Mouse (Mus musculus): Measurements from ENCODE around the gene D10Jhu81e. TPM values are rescaled to one million over a fixed set of nuclear protein-coding genes. Genes with fewer than 3 reads are reported as not detected.
A peak's percentile ranks its signal among the peaks of the same experiment; 100 is the strongest.
"Not testable (repeated sequence)": the region's sequence is repeated elsewhere in the genome, so short reads cannot be mapped to it uniquely, and the experiment has no call there.

D10Jhu81e gene
- polyA plus RNA-seq (2016; fragmentation: Nextera tagmentation; extraction: Ambion mirVana) = 17.1 and 19.4 TPM in 2 replicates

DNA sequence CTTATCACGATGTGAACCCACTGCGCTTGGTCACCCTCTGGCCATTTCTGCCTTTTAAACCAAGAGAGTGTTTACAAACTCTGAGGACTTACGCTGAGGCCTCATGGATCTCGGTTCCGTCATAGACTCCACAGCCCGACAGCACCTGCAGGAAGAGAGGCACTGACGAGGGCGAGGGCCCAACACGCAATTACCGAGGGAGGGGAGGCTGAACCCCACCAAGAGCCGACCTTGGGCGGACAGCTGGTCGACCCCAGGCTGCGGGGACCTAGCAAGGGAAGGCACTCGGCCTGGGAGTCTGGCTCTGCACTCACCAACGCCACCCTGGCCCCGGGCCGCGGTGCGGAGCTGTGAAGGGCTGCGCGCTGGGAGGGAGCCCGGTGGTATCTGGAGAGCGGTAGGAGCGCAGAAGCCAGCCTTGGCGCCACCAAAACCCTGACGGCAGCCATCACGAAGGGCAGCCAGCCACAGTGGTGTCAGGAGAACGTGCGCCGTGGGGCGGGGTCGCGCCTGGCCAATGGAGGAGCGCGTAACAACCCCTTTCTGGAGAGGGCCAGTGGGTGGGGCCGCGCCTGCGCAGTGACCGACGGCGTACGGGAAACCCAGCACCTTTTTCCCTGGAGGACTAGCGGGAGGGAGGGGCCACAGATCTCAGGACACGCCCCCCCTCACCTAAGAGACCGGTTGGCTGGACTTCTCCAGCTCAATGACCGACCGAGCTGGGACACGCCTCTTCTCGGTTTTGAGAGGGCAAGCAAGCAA is at the start of gene D10Jhu81e:
D10Jhu81e (minus strand) TSS at position 502 of the 762 bp plus-strand sequence.
- WGBS (ENCODE audit: insufficient replicate concordance) = 1% methylated on average over 50 of the region's 50 CpGs
- Histone ChIP-seq H3K36me3 (peaks cover 76% of the 10 kb centered on the region), H3K9ac (peak within 1 kb of the TSS; percentile 82), H3K9me3 (replicated peaks) (no peaks in the 10 kb centered on the region), H3K4me2 (peak within 1 kb of the TSS; percentile 95), H3K27me3 (replicated peaks) (no peaks in the 10 kb centered on the region), H3K4me1 (peaks cover 33% of the 10 kb centered on the region), H3K4me3 (peak within 1 kb of the TSS; percentile 82), H3K27ac (peak within 1 kb of the TSS; percentile 78)
- ATAC-seq = peak; percentile 97

DNA sequence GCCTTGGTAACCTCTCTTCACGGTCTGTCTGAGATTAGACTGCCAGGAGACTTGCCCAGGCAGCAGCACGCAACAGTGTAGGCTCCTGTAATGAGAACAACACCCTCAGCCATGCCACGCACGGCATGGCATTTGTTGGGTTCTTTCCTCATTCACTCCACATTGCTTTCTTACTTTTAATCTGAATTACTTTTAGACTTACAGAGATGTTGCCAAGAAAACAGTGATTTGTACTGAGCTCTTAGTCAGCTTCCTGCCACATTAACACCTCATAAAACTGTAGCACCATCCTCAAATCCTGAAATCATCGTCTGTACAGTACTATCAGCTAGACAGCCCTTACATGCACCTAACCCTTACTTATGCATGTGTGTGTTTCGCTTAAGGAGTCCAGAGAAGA is 49.0 kb upstream of the D10Jhu81e start:
- no peak overlapping the region for H3K9ac ChIP-seq
- H3K27me3 ChIP-seq (replicated peaks) = no peaks in the 10 kb centered on the region
- peak overlapping the region; percentile 91 for H3K27ac ChIP-seq
- peaks cover 98% of the 10 kb centered on the region for H3K36me3 ChIP-seq
- ATAC-seq = no peak
- peaks cover 55% of the 10 kb centered on the region for H3K4me1 ChIP-seq
- H3K4me3 ChIP-seq = no peak overlapping the region
- no peaks in the 10 kb centered on the region for H3K9me3 ChIP-seq (replicated peaks)
- H3K4me2 ChIP-seq = no peak overlapping the region
- WGBS (ENCODE audit: insufficient replicate concordance) = 82% methylated on average over 6 of the region's 6 CpGs

DNA sequence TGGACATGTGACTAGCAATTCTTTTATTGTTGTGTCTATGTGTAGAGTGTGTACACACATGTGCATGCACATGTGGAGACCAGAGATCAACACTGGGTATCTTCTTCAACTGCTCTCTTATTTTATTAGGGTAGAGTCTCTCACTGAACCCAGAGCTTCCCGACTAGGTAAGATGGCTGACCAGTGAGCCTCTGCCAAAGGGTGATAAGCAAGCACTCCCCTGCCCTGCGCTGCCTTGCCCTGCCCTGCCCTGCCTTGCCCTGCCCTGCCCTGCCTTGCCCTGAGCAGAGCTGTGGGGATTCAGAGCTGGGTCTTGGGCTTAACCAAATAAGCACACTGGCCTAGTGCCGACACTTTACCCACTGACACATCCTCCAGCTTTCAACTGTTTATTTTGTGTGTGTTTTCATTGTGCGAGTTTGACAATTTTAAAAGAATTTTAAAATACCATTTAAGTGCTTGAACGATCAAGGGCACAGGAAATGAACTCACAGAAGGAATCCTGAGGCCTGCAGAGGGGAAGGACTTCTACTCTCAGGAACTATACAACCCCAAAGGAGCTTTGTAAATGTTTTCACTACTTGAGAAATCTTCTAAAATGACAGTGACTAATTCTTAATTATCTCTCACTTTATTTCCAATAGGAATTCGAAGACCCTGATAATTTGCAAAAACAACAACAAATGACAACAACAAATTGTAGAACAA is 46.9 kb upstream of the D10Jhu81e start:
- no peaks in the 10 kb centered on the region for H3K27me3 ChIP-seq (replicated peaks)
- peaks cover 52% of the 10 kb centered on the region for H3K4me1 ChIP-seq
- H3K9ac ChIP-seq = peak overlapping the region; percentile 36
- no peaks in the 10 kb centered on the region for H3K9me3 ChIP-seq (replicated peaks)
- H3K4me2 ChIP-seq = peak overlapping the region; percentile 55
- WGBS (ENCODE audit: insufficient replicate concordance) = 48% methylated on average over 6 of the region's 6 CpGs
- ATAC-seq = peak; percentile 100
- 0 out of 2 replicates have a peak overlapping the region, but pooled peaks have one; percentile 6 for H3K4me3 ChIP-seq
- H3K27ac ChIP-seq = peak overlapping the region; percentile 91
- H3K36me3 ChIP-seq = peaks cover 100% of the 10 kb centered on the region

DNA sequence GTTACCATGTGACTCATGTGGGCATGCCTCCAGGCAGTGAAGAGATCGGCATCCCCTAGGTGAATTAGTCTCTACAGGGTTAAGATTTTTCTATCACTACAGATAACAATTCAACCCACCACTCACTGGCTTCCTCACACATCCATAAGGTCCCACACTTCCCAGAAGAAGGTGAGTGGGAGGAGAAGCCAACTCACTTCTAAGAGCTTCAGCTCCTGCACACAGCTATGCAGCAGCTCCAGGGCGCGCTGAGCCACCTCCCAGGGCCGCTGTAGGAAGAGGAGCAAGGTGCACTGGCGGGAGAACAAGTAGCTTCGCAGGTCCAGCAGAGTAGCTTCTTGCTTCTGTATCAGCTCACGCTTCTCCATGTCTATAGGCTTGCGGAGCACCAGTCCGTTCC is 44.8 kb upstream of the D10Jhu81e start:
- Histone ChIP-seq H3K27me3 (replicated peaks) (no peaks in the 10 kb centered on the region), H3K4me2 (no peak overlapping the region), H3K9me3 (replicated peaks) (no peaks in the 10 kb centered on the region), H3K9ac (no peak overlapping the region), H3K4me1 (peaks cover 37% of the 10 kb centered on the region), H3K4me3 (no peak overlapping the region), H3K36me3 (peaks cover 100% of the 10 kb centered on the region), H3K27ac (peak overlapping the region; percentile 91; the same call in 1 of the 2 replicates)
- ATAC-seq = no peak
- 90% methylated on average over 9 of the region's 9 CpGs for WGBS (ENCODE audit: insufficient replicate concordance)

DNA sequence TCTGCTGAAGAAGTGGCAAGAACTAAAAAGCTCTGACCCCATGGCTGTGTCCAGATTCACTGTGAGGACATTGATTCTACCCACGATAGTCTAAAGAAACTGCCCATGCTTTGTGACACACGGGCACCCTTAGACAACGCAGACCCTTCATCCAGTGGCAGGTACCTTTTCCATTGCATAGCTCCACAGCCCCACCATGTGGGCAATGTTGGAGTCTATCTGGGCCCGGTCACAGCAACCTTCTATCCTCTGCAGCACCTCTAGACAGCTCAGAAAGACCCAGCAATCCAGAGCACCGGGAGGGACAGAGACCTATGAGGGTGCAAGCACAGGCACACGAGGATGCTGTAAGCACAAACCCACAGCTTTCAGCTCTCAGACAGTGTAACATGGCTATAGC is 41.7 kb upstream of the D10Jhu81e start:
- ATAC-seq = no peak
- Histone ChIP-seq H3K9me3 (replicated peaks) (no peaks in the 10 kb centered on the region), H3K4me1 (peaks cover 15% of the 10 kb centered on the region), H3K36me3 (peaks cover 99% of the 10 kb centered on the region), H3K27ac (no peak overlapping the region), H3K4me3 (no peak overlapping the region), H3K27me3 (replicated peaks) (no peaks in the 10 kb centered on the region), H3K9ac (no peak overlapping the region), H3K4me2 (no peak overlapping the region)
- 76% methylated on average over 6 of the region's 6 CpGs for WGBS (ENCODE audit: insufficient replicate concordance)

DNA sequence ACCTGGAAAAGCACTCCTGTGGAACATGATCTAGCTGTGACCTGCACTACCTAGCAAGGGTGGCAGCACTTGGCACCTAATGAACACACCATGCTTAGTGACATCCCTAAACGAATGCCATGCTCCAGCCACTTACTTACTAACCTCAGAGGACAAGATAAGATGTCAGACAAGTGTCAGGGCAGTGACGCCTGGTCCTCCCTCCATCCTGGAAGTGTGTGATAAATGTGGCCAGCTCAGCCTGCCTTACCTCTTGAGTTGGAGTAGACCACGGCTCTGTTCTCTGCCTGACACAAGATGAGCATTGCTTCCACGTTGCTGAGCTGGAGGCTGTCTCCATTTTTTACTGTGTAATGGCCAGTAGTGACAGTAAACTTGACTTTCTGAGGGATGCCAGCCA is 31.6 kb upstream of the D10Jhu81e start:
- Histone ChIP-seq H3K27me3 (replicated peaks) (no peaks in the 10 kb centered on the region), H3K9me3 (replicated peaks) (no peaks in the 10 kb centered on the region), H3K36me3 (peaks cover 100% of the 10 kb centered on the region), H3K9ac (0 out of 2 replicates have a peak overlapping the region, but pooled peaks have one; percentile 31), H3K4me1 (peaks cover 14% of the 10 kb centered on the region), H3K4me3 (no peak overlapping the region), H3K27ac (no peak overlapping the region), H3K4me2 (no peak overlapping the region)
- peak; percentile 69 for ATAC-seq
- 37% methylated on average over 4 of the region's 4 CpGs for WGBS (ENCODE audit: insufficient replicate concordance)

DNA sequence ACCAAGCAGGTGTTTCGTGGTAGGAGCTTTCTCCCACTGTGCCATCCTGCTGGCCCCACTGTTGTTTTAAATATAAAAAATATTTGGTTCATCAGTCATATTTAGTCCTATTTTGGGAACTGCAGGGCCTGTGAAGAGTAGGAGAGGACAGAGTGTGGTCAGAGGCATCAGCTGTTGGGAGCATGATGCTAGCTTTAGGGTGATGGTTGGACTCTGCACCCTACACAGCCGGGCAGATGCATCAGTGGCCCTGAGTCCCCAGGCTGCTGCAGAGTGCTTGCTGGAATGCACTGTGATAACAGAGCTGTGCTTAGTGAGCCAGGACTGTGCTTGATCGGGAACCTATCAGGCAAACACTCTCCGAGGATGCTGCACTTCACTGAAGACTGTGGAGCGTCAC is 23.4 kb upstream of the D10Jhu81e start:
- no peak overlapping the region for H3K4me2 ChIP-seq
- no peaks in the 10 kb centered on the region for H3K27me3 ChIP-seq (replicated peaks)
- H3K4me3 ChIP-seq = no peak overlapping the region
- no peaks in the 10 kb centered on the region for H3K4me1 ChIP-seq
- ATAC-seq = no peak
- 81% methylated on average over 5 of the region's 5 CpGs for WGBS (ENCODE audit: insufficient replicate concordance)
- no peak overlapping the region for H3K27ac ChIP-seq
- no peaks in the 10 kb centered on the region for H3K9me3 ChIP-seq (replicated peaks)
- no peak overlapping the region for H3K9ac ChIP-seq
- H3K36me3 ChIP-seq = peaks cover 100% of the 10 kb centered on the region

DNA sequence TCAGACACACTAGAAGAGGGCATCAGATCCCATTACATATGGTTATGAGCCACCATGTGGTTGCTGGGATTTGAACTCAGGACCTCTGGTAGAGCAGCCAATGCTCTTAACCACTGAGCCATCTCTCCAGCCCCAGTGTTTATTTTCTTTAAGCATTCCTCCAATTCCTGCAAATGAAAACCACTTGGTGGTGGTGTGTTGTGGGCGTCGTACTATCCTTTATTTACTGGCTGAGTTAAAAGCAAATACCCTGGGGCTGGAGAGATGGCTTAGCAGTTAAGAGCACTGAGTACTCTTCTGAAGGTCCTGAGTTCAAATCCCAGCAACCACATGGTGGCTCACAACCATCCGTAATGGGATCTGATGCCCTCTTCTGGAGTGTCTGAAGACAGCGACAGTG is 16.5 kb upstream of the D10Jhu81e start:
- peaks cover 78% of the 10 kb centered on the region for H3K36me3 ChIP-seq
- H3K27ac ChIP-seq; H3K4me3 ChIP-seq; ATAC-seq; H3K27me3 ChIP-seq (replicated peaks); H3K9me3 ChIP-seq (replicated peaks); H3K9ac ChIP-seq; H3K4me2 ChIP-seq: not testable (repeated sequence)
- 91% methylated on average over 4 of the region's 4 CpGs for WGBS (ENCODE audit: insufficient replicate concordance)
- H3K4me1 ChIP-seq = peaks cover 32% of the 10 kb centered on the region

DNA sequence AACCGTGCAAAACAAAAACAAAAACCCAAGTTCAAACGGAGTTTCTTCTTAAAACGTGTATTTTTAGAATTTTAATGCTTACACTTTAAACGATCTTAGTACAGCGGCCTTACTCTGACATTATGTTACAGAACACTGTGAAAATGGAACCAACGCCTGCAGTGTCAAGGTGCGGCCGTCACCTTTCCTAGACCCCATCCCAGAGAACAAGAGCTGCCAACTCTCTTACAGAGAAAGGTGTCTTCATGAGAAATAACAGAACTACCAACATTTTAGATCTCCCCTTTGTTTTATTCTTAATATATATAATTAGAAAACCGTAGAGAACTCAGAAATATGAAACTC is 15.8 kb upstream of the D10Jhu81e start:
- no peaks in the 10 kb centered on the region for H3K9me3 ChIP-seq (replicated peaks)
- ATAC-seq = peak; percentile 63
- no peaks in the 10 kb centered on the region for H3K27me3 ChIP-seq (replicated peaks)
- H3K36me3 ChIP-seq = peaks cover 78% of the 10 kb centered on the region
- peak overlapping the region; percentile 77 for H3K4me3 ChIP-seq
- peak overlapping the region; percentile 65 for H3K9ac ChIP-seq
- peak overlapping the region; percentile 93 for H3K4me2 ChIP-seq
- peak overlapping the region; percentile 83 for H3K27ac ChIP-seq
- 16% methylated on average over 9 of the region's 9 CpGs for WGBS (ENCODE audit: insufficient replicate concordance)
- H3K4me1 ChIP-seq = peaks cover 32% of the 10 kb centered on the region

DNA sequence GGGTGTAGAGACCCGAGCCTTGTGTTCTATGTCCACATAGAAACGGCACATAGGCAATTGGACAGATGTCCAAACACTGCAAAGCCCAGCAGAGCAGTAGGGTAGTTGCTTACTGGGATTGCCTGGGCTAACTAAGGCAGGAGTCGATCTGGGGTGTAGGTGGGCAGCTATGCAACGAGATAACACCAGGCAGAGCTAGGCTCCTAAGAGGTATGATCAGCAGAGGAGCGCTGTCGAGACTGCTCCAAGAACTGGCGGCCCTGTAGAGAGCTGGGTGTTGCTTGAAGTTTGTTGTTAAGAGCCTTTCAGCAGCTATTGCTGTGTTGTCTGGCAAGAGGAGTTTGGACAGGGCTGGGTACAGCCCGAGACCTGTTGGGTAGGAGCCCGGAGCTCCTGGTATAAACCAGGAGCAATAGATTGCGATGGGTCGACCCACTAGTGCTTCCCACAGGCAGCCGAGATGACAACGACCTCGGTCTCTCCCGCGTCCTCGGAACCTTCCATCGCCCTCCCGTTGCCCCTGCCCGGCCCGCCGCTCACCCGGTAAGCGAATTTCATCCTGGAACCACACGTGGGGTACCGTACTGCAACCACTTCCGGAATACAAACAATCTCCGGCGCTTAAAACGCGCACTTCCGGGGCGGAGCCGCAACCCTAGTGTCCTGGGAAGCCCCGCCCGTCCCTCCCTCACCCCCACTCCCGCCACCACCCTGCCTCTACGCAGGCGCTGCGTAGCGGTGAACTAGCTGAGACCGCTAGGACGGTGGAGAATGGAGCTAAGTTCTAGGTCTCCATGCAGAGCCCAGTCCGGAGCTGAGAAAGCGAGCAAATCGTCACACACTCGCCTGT is 15.2 kb upstream of the D10Jhu81e start, which contains the start of gene Pwp2:
Pwp2 (minus strand) TSS at position 619 of the 850 bp plus-strand sequence.
- under 1% methylated on average over 47 of the region's 47 CpGs for WGBS (ENCODE audit: insufficient replicate concordance)
- Histone ChIP-seq H3K4me3 (peak within 1 kb of the TSS; percentile 77), H3K4me1 (peaks cover 32% of the 10 kb centered on the region), H3K27ac (peak within 1 kb of the TSS; percentile 83), H3K36me3 (peaks cover 78% of the 10 kb centered on the region), H3K27me3 (replicated peaks) (no peaks in the 10 kb centered on the region), H3K9ac (peak within 1 kb of the TSS; percentile 76), H3K4me2 (peak within 1 kb of the TSS; percentile 93), H3K9me3 (replicated peaks) (no peaks in the 10 kb centered on the region)
- peak; percentile 96 for ATAC-seq

DNA sequence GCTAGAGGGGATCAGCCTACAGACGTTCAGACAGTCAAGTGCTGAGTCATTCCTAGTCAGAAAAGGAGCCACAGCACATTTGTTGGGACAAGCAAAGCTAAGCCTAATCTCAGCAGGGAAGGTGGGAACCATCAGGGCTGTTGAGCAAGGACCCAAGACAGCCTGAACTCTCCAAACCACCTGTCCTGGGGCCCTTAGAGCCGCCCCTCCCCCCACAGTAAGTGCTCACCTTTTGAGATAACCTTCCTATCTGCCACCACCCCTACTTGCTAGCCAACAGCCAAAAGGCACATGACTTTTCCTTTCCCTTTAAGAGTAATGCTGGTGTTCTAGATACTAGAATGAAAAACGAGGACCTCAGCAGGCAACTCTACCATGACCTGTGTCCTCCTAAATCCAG is 14.0 kb upstream of the D10Jhu81e start:
- Histone ChIP-seq H3K9me3 (replicated peaks) (no peaks in the 10 kb centered on the region), H3K27ac (no peak overlapping the region), H3K4me2 (peak overlapping the region; percentile 93), H3K9ac (peak overlapping the region; percentile 76), H3K4me1 (peaks cover 32% of the 10 kb centered on the region), H3K4me3 (peak overlapping the region; percentile 77), H3K36me3 (peaks cover 78% of the 10 kb centered on the region), H3K27me3 (replicated peaks) (no peaks in the 10 kb centered on the region)
- WGBS (ENCODE audit: insufficient replicate concordance) = 37% methylated on average over 3 of the region's 3 CpGs
- ATAC-seq = no peak

Data from liver, embryonic 12.5 days (tissue).